Mouse (Mus musculus): ENCODE data around the gene Gm10283. TPM values are rescaled to one million over a fixed set of nuclear protein-coding genes. Genes with fewer than 3 reads are reported as not detected.

Gene Gm10283
- not detected in 2 replicates for polyA plus RNA-seq (2015; fragmentation: Nextera tagmentation; extraction: Ambion mirVana)

GRCm38 (mm10) chr8:60503098-60503497 lies at the start of gene Gm10283:
Gm10283 (minus strand) TSS chr8:60503198.

GRCm38 (mm10) chr8:60505653-60506521 lies 2.9 kb upstream of the Gm10283 start, which contains the start of gene Aadat:
Aadat (plus strand) TSS chr8:60505932.

Other genes with a start within 250 kb of the Gm10283 start
- gene Aadat, start 2.7 kb upstream of the Gm10283 start, polyA plus RNA-seq (2015; fragmentation: Nextera tagmentation; extraction: Ambion mirVana) = 1.3 and 2.1 TPM in 2 replicates
- gene Mfap3l, start 129.6 kb upstream of the Gm10283 start, polyA plus RNA-seq (2015; fragmentation: Nextera tagmentation; extraction: Ambion mirVana) = 6.9 and 7.5 TPM in 2 replicates

All from neural tube, postnatal 0 days (tissue).